Mouse (Mus musculus) stomach, embryonic 15.5 days (tissue): ENCODE results near the gene Gins1. TPM values are rescaled to one million over a fixed set of nuclear protein-coding genes. Genes with fewer than 3 reads are reported as not detected.
"Not testable (repeated sequence)": the region's sequence is repeated elsewhere in the genome, so short reads cannot be mapped to it uniquely, and the experiment has no call there.

Experiments
- ATAC-seq: fragments of 200-750 bp; cut with Nextera tagmentation; 2 replicates; pipeline ENCODE4 v1.8.0; 2017; ENCODE audit warnings: low read depth, moderate number of reproducible peaks, moderate TSS enrichment; ENCODE audit not compliant: insufficient read depth, low FRiP score
- H3K27ac ChIP-seq: fragments of 300-500 bp; sonication (generic); 2 replicates; pipeline ENCODE4 v1.5.1; 2015; ENCODE audit warnings: mild to moderate bottlenecking, inconsistent platforms
- H3K27me3 ChIP-seq: fragments of 300-500 bp; sonication (generic); replicated peaks from 2 replicates; pipeline ENCODE4 v1.6.1; 2015; ENCODE audit warnings: inconsistent platforms
- H3K36me3 ChIP-seq: fragments of 300-500 bp; sonication (generic); 2 replicates; pipeline ENCODE4 v1.6.1; 2015; ENCODE audit warnings: inconsistent platforms
- H3K4me1 ChIP-seq: fragments of 300-500 bp; sonication (generic); 2 replicates; pipeline ENCODE4 v1.6.1; 2015; ENCODE audit warnings: inconsistent platforms
- H3K4me2 ChIP-seq: fragments of 300-500 bp; sonication (generic); 2 replicates; pipeline ENCODE4 v1.6.1; 2015; ENCODE audit warnings: mild to moderate bottlenecking, inconsistent platforms
- H3K4me3 ChIP-seq: fragments of 300-500 bp; sonication (generic); replicated peaks from 2 replicates; pipeline ENCODE4 v1.5.1; 2015; ENCODE audit warnings: inconsistent platforms
- H3K9ac ChIP-seq: fragments of 300-500 bp; sonication (generic); 2 replicates; pipeline ENCODE4 v1.6.1; 2015; ENCODE audit warnings: inconsistent platforms
- H3K9me3 ChIP-seq: fragments of 300-500 bp; sonication (generic); 2 replicates; pipeline ENCODE4 v1.6.1; 2016; ENCODE audit warnings: inconsistent platforms
- WGBS: fragments of 180-500 bp; shearing (Covaris S2); methylation state at CpG from one replicate; pipeline ENCODE4 v1.1.7; 2015; 5-methylcytosine and 5-hydroxymethylcytosine counted together
- polyA plus RNA-seq: library from polyadenylated mRNA; unstranded; fragments of >200 nt; fragmentation: Nextera tagmentation; extraction: Ambion mirVana; gene quantifications from 2 replicates; pipeline ENCODE4 v1.2.1, GENCODE M21; 2015

The Gins1 gene
- polyA plus RNA-seq, 1 experiment from 2014 or later: 33.3 TPM

DNA sequence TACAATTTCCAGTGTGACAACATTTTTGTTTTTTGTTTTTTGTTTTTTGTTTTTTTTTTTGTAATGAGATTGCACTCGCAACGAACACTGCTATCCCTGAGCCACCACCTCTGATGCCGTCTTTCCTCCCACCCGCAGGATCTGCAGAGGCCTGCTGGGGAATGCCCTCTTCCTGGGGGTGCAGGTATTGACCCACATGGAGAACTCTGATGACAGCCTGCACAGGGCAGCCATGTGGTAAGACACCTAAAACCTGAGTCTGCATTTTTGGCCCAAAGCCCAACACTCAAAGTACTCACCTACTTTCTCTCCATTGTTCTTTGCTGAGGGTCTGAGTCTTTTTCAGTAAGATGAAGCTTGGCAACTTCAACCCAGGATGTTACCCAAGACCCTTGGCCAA, 29.5 kb downstream of the Gins1 start:
- 88% methylated on average over 4 of the region's 4 CpGs for WGBS
- no peaks in the 10 kb centered on the region for H3K27me3 ChIP-seq
- no peaks in the 10 kb centered on the region for H3K9me3 ChIP-seq
- ATAC-seq: no peak
- H3K27ac ChIP-seq: no peak overlapping the region
- 0 out of 2 replicates have a peak, but pooled peaks cover 4% of the 10 kb centered on the region for H3K36me3 ChIP-seq
- H3K9ac ChIP-seq: no peak overlapping the region
- no peak overlapping the region for H3K4me2 ChIP-seq
- no peaks in the 10 kb centered on the region for H3K4me1 ChIP-seq
- H3K4me3 ChIP-seq: no peak overlapping the region

DNA sequence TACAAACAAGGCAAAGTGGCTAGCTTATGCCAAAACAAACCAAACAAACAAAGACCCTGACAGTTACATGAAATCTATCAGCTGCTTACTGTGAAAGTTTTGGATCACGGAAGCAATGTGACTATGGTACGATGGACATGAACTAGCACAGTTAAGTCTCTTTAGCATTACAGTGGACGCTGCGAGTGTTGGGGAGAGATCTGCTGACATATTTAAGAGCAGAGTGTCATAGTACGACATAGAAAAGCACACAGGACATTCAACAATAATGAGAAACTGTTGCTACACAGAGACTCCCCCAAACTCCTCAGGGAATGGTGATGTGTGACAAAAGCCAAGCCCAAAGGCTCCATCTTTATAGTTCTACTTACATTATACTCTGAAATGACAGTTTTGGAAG, 38.8 kb downstream of the Gins1 start:
- Histone ChIP-seq H3K9me3 (no peaks in the 10 kb centered on the region), H3K36me3 (peaks cover 2% of the 10 kb centered on the region; the same call in 1 of the 2 replicates), H3K27me3 (no peaks in the 10 kb centered on the region), H3K9ac (no peak overlapping the region), H3K27ac (no peak overlapping the region), H3K4me1 (no peaks in the 10 kb centered on the region), H3K4me2 (no peak overlapping the region), H3K4me3 (no peak overlapping the region)
- ATAC-seq: no peak
- WGBS: 92% methylated on average over 5 of the region's 5 CpGs

- 90% methylated on average over 5 of the region's 5 CpGs for WGBS
- not testable (repeated sequence) for H3K9me3 ChIP-seq, H3K27me3 ChIP-seq, H3K36me3 ChIP-seq, H3K9ac ChIP-seq, H3K27ac ChIP-seq, ATAC-seq, H3K4me3 ChIP-seq, H3K4me2 ChIP-seq, H3K4me1 ChIP-seq
Measured at GRCm38 (mm10) chr2:150947341-150947740, 42.1 kb downstream of the Gins1 start.

- H3K36me3 ChIP-seq, H3K4me3 ChIP-seq, H3K4me1 ChIP-seq, ATAC-seq, H3K27ac ChIP-seq, H3K9ac ChIP-seq, H3K9me3 ChIP-seq, H3K4me2 ChIP-seq, H3K27me3 ChIP-seq: not testable (repeated sequence)
- WGBS: 87% methylated on average over 12 of the region's 12 CpGs
Measured at GRCm38 (mm10) chr2:150947880-150948611, 42.8 kb downstream of the Gins1 start.

DNA sequence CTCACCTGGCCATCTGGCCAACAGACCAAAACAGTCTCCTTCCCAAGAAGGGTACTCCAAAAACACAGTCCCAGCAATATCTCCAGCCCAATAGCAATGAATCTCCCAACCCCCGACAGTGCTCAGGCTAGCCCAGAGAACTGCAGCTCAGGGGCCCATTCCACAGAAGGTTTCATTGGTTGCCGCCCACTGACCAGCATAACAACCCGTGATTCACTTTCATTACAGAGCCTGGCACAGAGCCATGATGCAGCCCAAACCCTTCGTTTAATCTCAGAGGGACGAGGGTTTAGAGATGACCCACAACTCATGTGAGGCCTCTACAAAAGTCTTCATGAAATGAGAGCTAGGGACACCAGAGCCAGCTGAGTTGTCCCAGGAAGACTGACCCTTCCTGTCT, 43.6 kb downstream of the Gins1 start:
- Histone ChIP-seq H3K9me3 (no peaks in the 10 kb centered on the region), H3K4me3 (no peak overlapping the region), H3K4me1 (no peaks in the 10 kb centered on the region), H3K27ac (no peak overlapping the region), H3K36me3 (no peaks in the 10 kb centered on the region), H3K27me3 (no peaks in the 10 kb centered on the region), H3K4me2 (no peak overlapping the region), H3K9ac (no peak overlapping the region)
- no peak for ATAC-seq
- WGBS: 76% methylated on average over 5 of the region's 5 CpGs

DNA sequence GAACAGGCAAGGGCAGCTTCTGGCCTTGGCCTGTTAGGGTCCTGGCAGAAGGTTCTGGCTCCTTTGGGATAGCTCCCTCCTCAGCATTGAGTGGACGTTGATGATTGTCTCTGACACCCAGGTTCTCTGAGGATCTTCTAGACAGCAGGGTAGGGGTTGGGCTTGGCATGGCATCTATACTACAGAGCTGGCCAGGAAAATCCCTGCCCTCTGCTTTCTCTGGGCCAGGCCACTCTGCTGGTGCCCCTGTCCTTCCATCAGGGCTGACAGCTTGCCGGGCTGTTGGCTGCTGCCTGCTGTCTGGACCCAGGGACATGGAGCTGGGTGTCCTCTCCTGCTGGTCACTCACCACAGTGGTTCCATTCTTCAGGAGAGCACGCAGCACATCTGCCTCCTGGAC, 44.5 kb downstream of the Gins1 start:
- no peak for ATAC-seq
- Histone ChIP-seq H3K27me3 (no peaks in the 10 kb centered on the region), H3K36me3 (no peaks in the 10 kb centered on the region), H3K4me2 (no peak overlapping the region), H3K9ac (no peak overlapping the region), H3K4me3 (no peak overlapping the region), H3K27ac (no peak overlapping the region), H3K4me1 (no peaks in the 10 kb centered on the region), H3K9me3 (no peaks in the 10 kb centered on the region)
- 91% methylated on average over 3 of the region's 3 CpGs for WGBS

DNA sequence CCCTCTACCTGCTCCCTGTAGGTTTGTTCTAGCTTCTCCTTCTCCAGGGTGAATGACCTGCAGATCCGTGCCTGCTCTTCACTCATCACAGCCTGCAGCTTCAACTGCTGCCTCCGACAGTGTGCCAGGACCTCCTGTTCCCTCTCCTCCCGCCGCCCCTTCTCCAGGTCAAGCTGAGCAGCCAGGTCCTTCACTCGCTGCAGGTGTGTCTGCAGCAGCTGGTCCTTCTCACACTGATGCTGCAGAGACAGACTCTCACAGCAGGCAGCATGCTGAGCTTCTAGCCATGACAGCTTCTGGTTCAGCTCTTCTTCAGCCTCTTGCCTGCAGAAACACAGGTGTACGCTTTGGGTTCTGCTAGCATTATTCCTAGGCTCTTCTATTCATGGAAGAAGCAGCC, 44.9 kb downstream of the Gins1 start:
- Histone ChIP-seq H3K9ac (no peak overlapping the region), H3K27me3 (no peaks in the 10 kb centered on the region), H3K4me2 (no peak overlapping the region), H3K27ac (no peak overlapping the region), H3K36me3 (no peaks in the 10 kb centered on the region), H3K4me3 (no peak overlapping the region), H3K4me1 (no peaks in the 10 kb centered on the region), H3K9me3 (no peaks in the 10 kb centered on the region)
- no peak for ATAC-seq
- 80% methylated on average over 6 of the region's 6 CpGs for WGBS

- H3K27ac ChIP-seq: no peak overlapping the region
- H3K9ac ChIP-seq: no peak overlapping the region
- whole genome bisulfite sequencing: 88% methylated on average over 2 of the region's 2 CpGs
- H3K9me3 ChIP-seq: no peaks in the 10 kb centered on the region
- H3K27me3 ChIP-seq: no peaks in the 10 kb centered on the region
- no peaks in the 10 kb centered on the region for H3K36me3 ChIP-seq
- no peak for ATAC-seq
- H3K4me3 ChIP-seq: no peak overlapping the region
- no peak overlapping the region for H3K4me2 ChIP-seq
- H3K4me1 ChIP-seq: no peaks in the 10 kb centered on the region
Measured at GRCm38 (mm10) chr2:150951201-150951600, 46.0 kb downstream of the Gins1 start.

GRCm38 (mm10) chr2:150955859-150956258, 50.7 kb downstream of the Gins1 start:
- Histone ChIP-seq H3K27me3 (no peaks in the 10 kb centered on the region), H3K9me3 (no peaks in the 10 kb centered on the region), H3K4me2 (no peak overlapping the region), H3K9ac (no peak overlapping the region), H3K36me3 (peaks cover 5% of the 10 kb centered on the region; the same call in 1 of the 2 replicates), H3K4me1 (no peaks in the 10 kb centered on the region), H3K4me3 (no peak overlapping the region), H3K27ac (no peak overlapping the region)
- WGBS: 62% methylated on average over 1 of the region's 1 CpGs
- no peak for ATAC-seq

DNA sequence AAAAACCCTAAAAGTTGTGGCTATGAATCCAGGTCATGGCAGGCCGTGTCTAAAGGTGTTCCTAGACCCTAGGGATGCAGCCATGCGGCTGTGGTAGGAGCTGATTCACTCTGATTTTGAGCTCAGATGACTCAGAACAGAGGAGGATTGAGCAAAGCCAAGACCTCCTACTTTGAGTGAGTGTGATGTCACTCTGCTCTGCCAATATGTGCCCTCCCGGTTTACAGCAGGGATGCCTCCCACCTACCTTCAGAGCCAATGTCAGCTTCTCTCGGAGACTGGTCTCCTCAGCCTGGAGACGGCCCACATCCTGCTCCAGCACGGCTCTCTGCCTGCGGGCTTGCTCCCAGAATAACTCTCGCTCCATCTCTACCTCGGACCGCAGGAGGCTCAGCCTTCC, 54.3 kb downstream of the Gins1 start:
- Histone ChIP-seq H3K27ac (no peak overlapping the region), H3K4me1 (no peaks in the 10 kb centered on the region), H3K9ac (no peak overlapping the region), H3K4me3 (no peak overlapping the region), H3K27me3 (no peaks in the 10 kb centered on the region), H3K36me3 (peaks cover 6% of the 10 kb centered on the region; the same call in 1 of the 2 replicates), H3K9me3 (no peaks in the 10 kb centered on the region), H3K4me2 (no peak overlapping the region)
- WGBS: 81% methylated on average over 10 of the region's 10 CpGs
- ATAC-seq: no peak

- H3K36me3 ChIP-seq: peaks cover 6% of the 10 kb centered on the region; the same call in 1 of the 2 replicates
- no peak overlapping the region for H3K27ac ChIP-seq
- ATAC-seq: no peak
- no peak overlapping the region for H3K9ac ChIP-seq
- no peaks in the 10 kb centered on the region for H3K27me3 ChIP-seq
- H3K4me3 ChIP-seq: no peak overlapping the region
- 89% methylated on average over 3 of the region's 3 CpGs for WGBS
- no peaks in the 10 kb centered on the region for H3K4me1 ChIP-seq
- no peak overlapping the region for H3K4me2 ChIP-seq
- H3K9me3 ChIP-seq: no peaks in the 10 kb centered on the region
Measured at GRCm38 (mm10) chr2:150963246-150963645, 58.0 kb downstream of the Gins1 start.

DNA sequence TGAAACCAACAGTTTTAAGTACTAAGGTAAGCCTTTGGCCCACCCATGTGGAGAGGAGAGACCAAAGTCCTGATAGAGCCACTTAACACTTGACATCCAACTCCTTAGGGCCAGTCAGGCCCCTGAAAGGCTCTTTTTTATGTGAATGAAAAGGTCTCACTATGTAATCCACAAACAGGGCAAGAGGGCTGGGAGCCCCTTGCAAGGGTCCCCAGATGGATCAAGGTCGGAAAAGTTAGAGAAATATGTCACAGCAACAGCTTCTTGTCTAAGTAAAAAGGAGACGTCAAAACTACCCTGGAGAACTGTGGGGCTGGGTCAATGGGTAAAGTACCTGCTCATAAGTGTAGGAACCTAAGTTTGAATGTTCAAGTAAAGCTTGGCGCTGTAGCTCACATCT, 59.4 kb downstream of the Gins1 start:
- H3K9ac ChIP-seq: no peak overlapping the region
- no peaks in the 10 kb centered on the region for H3K4me1 ChIP-seq
- no peak for ATAC-seq
- no peaks in the 10 kb centered on the region for H3K9me3 ChIP-seq
- H3K27me3 ChIP-seq: no peaks in the 10 kb centered on the region
- H3K4me3 ChIP-seq: no peak overlapping the region
- no peak overlapping the region for H3K4me2 ChIP-seq
- no peak overlapping the region for H3K27ac ChIP-seq
- H3K36me3 ChIP-seq: 0 out of 2 replicates have a peak, but pooled peaks cover 2% of the 10 kb centered on the region
- 88% methylated on average over 3 of the region's 3 CpGs for WGBS

- no peak for ATAC-seq
Measured at GRCm38 (mm10) chr2:150965951-150966350, 60.8 kb downstream of the Gins1 start.

More at GRCm38 (mm10) chr2:150965951-150966350, 60.8 kb downstream of the Gins1 start:
- Histone ChIP-seq H3K9ac (no peak overlapping the region), H3K4me3 (no peak overlapping the region), H3K27ac (no peak overlapping the region), H3K9me3 (no peaks in the 10 kb centered on the region), H3K36me3 (0 out of 2 replicates have a peak, but pooled peaks cover 2% of the 10 kb centered on the region), H3K4me2 (no peak overlapping the region), H3K27me3 (no peaks in the 10 kb centered on the region), H3K4me1 (no peaks in the 10 kb centered on the region)
- 85% methylated on average over 10 of the region's 10 CpGs for WGBS
